Mouse (Mus musculus) common myeloid progenitor, adult 5-6 weeks (primary cell): Measurements from ENCODE around the gene Zp3. TPM values are rescaled to one million over a fixed set of nuclear protein-coding genes. Genes with fewer than 3 reads are reported as not detected.

Source experiments
- total RNA-seq: library from RNA; stranded (forward); fragments of 200-1000, 187-1606 nt; gene quantifications from 2 replicates; pipeline ENCODE4 v1.2.3, GENCODE M21; 2017

Gene Zp3
- total RNA-seq, 1 experiment from 2014 or later = not detected

Other genes starting within 250 kb of the Zp3 start
- gene Tmem120a, start 235.7 kb upstream of the Zp3 start, total RNA-seq = 8.5 and 12.4 TPM in 2 replicates
- gene Styxl1, start 201.7 kb upstream of the Zp3 start, total RNA-seq = not detected in 2 replicates
- 189 and 208 TPM in 2 replicates for gene Mdh2, start 201.6 kb upstream of the Zp3 start, total RNA-seq
- gene Srrm3, start 173.2 kb upstream of the Zp3 start, total RNA-seq = not detected in 2 replicates
- gene Hspb1, start 92.2 kb upstream of the Zp3 start, total RNA-seq = 0.46 and 1.4 TPM in 2 replicates
- 79.8 and 122 TPM in 2 replicates for gene Ywhag, start 45.5 kb upstream of the Zp3 start, total RNA-seq
- 1.0 and 1.3 TPM in 2 replicates for gene Ssc4d, start 5.6 kb upstream of the Zp3 start, total RNA-seq
- 4.8 and 5.9 TPM in 2 replicates for gene Dtx2, start 14.7 kb downstream of the Zp3 start, total RNA-seq
- gene Upk3b, start 58.4 kb downstream of the Zp3 start, total RNA-seq = not detected in 2 replicates
- gene Upk3bl, start 74.4 kb downstream of the Zp3 start, total RNA-seq = not detected in 2 replicates
- 23.9 and 35.9 TPM in 2 replicates for gene Rasa4, start 103.8 kb downstream of the Zp3 start, total RNA-seq
- 158 and 163 TPM in 2 replicates for gene Polr2j, start 136.5 kb downstream of the Zp3 start, total RNA-seq
- gene Lrwd1, start 156.0 kb downstream of the Zp3 start, total RNA-seq = 48.9 and 57.0 TPM in 2 replicates
- 11.8 and 14.3 TPM in 2 replicates for gene Alkbh4, start 156.0 kb downstream of the Zp3 start, total RNA-seq
- gene Orai2, start 190.6 kb downstream of the Zp3 start, total RNA-seq = 26.4 and 33.7 TPM in 2 replicates
- gene Prkrip1, start 218.9 kb downstream of the Zp3 start, total RNA-seq = 24.2 and 67.2 TPM in 2 replicates